Mouse (Mus musculus) adrenal gland, postnatal 4 days (tissue): ENCODE results near the gene Fgfr2. TPM values are rescaled to one million over a fixed set of nuclear protein-coding genes. Genes with fewer than 3 reads are reported as not detected.

Source experiments
- DNase-seq, 2 experiments: peaks; one replicate each; pipeline ENCODE4 v3.0.0; 2021 to 2022; ENCODE audit warnings: low spot score in 2 of 2, mixed read lengths in 2 of 2
- total RNA-seq, 2 experiments: library from RNA; stranded (reverse); gene quantifications; 2 replicates each; pipeline ENCODE4 v1.2.3; 2021

Gene Fgfr2
- total RNA-seq, 2 experiments from 2014 or later, result 205 to 210 TPM

DNA sequence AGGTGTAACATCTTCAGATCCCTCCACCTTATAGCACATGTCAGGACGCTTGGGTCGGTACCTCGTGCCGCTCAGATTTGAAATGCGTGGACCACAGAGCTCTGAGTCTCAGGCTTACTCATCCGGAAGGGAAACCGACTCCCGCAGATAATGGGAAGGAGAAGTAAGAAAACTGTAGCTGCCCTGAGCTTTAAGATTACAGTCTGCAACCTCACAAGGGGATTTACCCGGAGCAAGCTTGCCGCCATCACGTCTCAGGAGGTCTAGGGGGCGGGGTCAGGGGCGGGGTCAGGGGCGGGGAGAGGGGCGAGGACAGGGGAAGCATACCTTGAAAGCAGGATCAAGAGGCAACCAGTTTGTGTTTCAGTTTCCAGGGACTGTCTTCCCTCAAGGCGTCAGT lies 2310.7 kb downstream of the Fgfr2 start:
- no peak for DNase-seq

DNA sequence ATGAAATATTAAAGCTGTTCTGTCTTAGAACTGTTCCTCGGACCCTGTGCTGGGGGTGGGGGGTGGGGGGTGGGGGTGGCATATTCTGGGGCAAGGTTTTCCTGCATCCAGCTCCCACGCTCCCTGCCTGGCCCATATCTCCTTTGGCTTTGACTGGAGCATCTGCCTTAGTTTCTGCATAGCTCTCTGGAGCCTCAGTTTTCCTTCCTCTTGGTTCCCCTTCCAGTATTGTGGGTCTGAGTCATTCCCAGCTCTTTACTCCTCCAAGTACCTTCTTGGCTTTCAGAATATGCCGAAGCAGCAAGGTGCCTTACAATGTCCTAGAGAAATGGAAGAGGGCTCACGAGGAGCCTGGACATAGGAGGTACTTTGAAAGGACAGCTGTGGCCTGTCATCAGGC lies 2312.9 kb downstream of the Fgfr2 start:
- DNase-seq, result no peak

DNA sequence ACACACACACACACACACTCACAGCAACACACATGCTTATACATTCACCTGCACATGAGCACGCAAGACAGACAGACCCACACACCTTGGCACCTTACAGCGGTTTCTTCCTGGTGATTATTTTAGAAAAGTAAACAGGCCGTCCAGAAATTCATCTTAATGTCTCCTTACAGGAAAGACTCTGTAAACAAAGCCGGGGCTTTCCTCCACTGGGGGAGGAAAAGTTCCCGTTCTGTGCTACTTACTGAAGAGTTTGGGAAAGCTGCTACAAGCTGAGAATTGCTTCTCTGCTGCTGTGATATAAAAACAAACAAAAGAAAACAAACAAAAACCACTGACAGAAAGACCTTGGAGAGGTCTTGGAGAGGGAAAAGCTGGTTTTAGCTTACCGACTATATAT lies 2314.5 kb downstream of the Fgfr2 start:
- no peak for DNase-seq

DNA sequence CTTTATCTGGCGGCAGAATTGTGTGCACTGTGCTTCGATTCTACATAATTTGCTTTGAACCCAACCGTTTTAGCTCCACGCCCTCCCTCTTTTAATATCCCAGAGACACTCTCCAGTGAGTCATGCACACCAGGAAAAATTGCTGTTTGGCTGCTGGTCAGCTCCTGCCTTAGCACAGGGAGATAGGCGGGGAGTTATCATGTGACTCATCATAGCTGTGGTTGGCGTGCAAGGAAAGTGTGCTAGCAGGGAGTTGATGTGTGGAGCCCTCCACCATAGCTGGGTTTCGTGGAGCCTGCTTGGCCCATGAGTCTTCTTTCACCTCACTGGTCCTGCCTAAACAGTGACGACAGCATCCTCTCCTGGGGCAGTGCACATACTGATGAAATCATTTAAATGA lies 2315.4 kb downstream of the Fgfr2 start:
- no peak for DNase-seq

DNA sequence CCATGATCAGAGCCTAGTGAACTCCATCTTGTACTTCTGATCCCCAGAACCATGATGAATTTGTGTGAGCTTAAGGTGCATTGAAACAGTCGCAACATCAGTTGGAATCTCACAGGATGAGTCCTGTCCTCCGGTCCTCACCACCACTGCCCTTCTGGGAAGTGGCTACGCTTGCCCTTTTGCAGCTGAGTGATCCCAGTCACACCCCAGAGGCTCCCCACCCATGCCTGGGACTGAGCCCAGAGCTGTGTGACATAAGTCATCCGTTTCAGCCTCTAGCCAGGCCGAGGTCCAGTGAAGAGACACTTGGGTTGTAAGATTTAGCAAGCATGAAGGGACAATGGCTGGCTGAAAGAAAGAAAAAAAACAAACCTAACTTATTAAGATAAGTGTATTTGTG lies 2318.2 kb downstream of the Fgfr2 start:
- no peak for DNase-seq

DNA sequence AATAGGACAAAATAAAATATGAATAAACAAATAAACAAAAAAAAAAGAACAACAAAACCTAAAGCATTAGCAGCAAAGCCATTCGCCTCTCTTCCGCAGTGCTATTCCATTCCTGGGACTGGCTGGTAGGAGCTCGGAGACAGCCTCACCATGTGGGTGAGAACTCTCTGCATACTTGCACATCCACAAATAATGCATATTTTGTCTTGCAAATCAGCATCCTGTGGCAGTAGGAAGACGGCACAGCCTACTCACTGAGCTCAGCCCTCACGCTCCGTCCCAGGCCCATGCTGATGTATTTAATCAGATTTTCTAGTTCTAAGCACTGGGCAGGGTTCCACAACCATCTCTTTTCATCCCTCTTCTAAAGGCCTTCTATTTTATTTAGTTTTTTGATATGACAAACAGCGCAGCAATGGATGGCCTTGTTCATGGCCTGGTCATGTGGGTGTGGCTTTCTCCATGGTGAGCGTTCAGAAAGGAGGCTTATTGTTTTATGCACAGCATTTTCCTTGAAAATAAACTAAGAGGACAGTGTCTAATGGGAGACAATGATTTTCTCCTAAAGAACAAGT lies 2319.8 kb downstream of the Fgfr2 start:
- no peak for DNase-seq

DNA sequence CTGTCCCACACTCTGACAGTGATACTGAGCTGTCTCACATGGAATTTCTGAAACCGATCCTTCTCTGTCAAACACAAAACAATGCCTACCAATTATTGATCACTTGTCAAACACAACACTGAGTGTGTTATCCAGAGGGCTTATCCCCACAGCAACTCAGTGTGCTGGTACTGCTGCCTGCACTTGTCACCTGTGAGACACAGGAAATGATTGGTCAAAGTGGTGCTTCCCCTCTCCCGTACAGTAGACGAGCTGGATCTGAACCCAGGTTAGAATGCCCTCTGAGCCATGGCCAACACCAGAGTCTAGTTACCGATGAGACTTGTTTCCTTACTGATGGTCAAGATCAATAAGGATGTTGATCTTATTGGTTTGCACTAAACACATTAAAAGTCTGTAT lies 2321.3 kb downstream of the Fgfr2 start:
- DNase-seq, result no peak

DNA sequence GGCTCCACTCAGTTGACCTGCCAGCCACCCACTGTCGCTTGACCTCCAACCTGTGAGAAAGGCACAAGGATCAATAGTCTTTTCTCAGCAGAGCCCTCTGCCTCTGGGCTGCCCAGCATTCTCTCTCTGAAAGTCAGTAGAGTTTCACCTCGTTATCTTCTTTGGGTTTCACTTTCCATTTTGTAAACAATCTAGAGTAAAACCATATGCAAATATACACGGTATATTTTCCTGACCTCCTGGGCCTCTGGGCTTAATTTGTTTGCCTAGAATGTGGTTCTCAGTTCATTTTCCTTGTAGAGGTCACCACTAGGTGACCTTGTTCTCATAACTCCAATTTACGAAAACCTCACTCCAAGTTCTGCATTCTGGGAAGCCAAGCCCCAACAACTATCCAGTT lies 2322.5 kb downstream of the Fgfr2 start:
- DNase-seq, result no peak

DNA sequence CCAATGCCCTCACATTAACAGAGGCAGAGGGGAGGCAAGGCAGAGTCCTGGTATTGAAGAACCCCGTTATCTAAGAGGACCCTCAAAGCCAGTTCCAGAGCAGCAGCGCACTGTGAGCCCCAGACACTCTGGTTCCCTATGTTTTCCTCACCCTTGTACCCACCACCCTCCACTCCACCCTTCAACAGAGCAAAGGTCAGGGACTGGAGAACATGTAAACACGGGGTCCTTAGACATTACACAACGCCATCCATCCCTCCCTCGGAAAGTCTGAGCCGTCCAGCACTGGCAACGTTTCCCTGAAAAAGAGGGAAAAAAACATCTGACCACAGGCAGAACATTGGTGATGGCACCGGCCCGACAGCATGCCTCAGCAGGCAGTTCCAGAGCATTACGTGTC lies 2323.7 kb downstream of the Fgfr2 start:
- DNase-seq, result no peak

DNA sequence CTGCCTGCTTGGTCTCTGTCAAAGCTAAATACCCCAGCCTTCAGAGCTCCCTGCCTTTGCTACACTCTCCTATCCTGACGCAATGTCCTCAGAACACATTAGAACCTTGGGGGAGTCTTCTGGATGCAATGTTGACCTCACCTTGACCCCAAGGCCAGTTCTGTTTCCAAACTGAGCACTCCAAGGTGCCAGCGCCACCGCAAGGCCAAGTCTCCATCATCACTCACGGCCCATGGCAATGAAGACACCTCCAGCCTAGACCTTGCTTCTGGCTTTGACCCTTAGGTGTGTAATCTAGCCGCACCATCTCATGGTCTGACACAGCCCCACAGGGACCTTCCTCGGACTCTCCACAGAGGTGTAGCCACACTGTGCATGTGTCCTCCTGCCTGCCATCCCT lies 2325.6 kb downstream of the Fgfr2 start:
- no peak for DNase-seq

DNA sequence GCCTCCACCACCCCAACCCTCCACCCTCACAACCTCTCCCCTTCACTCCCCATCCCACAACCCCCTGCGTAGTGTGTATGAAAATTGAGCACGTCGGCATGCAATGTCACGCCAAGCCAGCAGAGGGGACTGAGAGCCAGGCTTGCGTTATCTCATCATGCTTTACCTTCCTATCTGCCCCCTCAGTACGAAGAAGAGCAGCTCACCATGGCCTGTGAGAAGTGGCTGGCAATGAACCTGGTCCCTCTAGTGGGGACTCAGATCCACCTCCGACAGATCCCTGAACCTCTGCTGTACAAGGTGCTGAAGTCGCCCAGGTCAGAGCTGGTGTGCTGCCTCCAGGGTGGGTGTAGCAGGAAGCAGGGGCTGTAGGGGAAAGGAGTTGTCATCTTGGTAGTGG lies 2326.4 kb downstream of the Fgfr2 start:
- DNase-seq, result no peak

DNA sequence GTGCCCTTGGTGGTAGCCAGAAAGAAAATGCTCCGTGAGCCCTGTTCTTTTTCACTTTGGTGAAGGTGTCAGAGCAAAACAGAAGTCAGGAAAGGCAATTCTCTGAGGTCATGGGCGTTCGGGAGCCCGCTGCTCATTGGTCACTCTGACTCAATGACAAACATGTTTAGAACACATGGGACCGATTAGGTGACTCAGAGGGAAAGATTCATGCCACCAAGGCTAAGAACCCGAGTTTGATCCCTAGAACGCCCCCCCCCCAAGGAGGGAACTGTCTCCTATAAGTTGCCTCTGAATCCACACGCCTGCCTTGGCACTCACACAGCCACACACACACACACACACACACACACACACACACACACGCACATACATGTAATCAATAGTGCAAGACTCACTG lies 2329.5 kb downstream of the Fgfr2 start:
- no peak for DNase-seq

DNA sequence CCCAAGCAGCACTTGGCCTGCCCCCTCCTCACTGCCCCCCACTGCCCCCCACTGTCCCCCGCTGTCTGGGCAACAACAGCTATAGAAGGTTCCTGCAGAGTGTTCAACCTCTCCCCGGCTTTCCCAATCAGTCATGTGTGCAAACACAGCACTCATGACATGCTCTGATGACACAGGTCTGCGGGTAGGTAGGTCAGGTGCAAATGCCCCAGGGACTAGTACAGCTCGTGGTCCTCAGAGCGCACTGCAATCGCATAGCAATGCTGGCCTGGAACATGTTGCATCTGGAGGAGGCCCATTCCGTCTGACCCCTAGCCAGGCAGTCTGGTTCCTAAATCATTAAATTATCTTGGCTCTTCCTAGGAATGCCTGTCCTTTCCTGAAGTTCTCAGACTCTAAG lies 2333.7 kb downstream of the Fgfr2 start:
- no peak for DNase-seq

DNA sequence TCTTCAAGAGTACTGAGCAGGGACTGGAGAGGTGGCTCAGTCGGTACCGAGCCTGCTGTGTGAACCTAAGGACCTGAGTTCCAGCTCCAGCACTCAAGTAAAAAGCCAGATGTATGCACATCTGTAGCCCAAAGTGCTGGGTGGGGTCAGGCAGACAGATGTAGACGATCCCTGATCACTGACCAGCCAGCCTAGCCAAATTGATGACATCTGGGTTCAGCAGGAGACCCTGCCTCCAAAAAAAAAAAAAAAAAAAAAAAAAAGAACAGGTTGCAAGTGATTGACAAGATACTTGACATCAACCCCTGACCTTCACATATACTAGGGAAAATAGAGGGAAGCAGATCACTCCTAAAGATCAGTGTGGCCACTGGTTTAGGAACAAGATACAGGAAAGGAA lies 2334.2 kb downstream of the Fgfr2 start:
- no peak for DNase-seq

DNA sequence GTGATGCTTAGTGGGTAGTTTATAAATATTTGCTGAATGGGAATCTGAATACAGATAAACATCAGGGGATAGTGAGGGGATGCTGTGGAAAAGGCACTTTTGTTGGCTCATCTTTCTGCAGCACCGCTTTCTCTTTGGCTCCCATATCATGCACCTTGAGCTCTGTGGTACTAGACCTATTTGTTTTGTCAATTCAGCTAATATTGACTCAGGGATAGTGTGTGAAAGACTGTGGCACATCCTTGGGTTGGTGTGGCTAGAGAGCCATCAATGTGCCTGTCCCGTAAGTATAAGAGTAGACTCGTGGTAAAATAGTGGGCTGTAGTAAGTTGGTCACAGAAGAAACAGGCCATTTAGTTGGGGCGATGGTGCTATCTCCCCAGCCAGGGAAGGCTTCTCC lies 2335.6 kb downstream of the Fgfr2 start:
- DNase-seq, result no peak

DNA sequence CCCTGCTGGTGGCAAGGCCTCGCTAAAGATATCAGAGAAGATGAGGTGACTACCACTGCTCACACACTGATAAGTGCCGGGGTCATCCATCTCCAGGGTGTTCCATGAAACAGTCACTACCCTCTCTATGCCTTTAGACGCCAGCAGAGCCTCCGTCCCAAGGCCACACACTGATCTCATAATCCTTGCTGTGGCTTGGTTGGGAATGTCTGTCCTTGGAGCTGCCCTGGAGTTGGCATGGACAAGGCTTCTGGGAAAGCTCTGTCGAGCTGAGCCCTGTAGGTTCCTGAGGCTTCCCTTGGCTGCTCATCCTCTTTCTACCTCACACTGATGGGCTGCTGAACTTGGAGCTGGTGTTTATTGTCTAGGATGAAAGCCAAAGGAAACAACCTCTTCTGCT lies 2336.4 kb downstream of the Fgfr2 start:
- DNase-seq, result no peak

DNA sequence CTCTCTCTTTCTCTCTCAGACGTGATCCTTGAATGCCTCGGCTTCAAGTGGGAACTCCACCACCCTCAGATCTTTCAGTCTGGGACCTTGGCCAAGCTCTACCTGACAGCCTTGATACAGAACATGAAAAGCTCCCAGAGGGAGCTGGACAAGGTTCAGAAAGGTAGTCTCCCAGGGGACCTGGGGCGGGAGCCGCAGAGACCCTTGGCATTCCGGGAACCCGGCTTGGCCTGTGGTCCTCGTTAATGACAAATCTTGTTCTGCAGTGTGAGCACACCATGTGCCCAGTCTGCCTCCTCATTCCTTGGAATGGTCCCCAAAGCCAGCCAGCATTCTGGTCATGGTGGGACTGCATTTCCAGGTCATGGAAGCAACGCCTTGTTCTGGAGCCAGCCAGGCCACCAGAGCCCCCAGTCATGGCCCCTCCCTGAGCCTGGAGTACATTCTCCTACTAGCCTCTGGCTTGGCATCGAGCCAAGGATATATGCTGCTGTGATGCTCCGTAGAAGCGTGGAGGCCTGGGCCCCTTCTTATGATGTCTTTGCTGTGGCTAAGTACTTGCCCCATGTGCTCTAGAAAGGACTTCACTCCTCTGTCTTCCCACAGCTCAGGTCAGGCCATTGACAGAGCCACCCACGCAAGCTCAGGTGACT lies 2337.1 kb downstream of the Fgfr2 start:
- no peak for DNase-seq

DNA sequence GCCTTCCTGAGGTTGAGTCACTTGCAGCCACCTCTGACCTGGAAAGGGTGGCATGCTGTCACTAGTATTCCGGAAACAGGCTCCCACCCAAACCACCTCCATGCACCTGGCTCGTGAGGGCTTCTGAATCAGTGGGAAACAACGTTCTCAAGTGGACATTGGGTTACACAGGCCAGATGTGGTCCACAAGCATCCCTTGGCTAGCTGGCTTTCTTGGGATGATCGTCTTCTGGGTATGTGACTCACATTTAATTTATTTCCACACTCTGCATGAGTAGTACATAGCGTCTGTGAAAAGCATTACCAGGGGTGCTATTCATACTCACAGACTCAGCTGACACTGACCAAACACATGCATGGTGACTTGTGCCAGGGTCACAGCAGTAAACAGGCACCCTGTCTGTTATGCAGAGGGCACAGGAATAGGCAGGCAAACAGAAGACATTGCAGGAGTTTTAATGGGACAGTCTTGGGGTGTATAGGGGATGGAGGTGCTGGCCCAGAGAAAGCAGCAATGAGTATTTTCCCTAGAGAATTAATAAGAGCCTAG lies 2340.6 kb downstream of the Fgfr2 start:
- no peak for DNase-seq

DNA sequence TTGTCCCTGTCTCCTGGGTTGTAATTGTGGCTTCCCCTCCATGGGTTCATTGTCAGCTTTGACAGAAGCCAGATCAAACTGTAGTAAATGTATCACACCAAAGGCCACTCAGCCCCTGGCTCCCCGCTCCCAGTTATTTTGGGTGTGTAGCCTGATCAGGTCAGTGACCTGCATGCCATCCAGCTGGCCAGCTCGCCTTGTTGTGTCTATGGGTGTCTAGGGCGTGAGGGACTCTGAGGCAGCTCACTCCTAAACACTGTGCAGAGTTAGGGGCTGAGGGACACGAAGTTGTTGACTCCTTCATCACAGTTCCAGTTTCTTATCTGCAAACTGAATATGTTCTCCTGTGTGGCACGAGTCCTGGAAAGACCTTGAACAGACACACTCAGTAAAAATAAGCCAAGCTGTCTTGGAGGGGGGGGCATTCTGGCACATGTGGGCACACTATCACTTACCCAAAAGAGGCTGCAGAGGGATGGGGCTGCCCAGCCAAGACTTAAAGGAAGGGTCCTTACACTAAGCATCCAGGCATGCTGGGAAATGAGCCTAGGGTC lies 2342.2 kb downstream of the Fgfr2 start:
- no peak for DNase-seq

DNA sequence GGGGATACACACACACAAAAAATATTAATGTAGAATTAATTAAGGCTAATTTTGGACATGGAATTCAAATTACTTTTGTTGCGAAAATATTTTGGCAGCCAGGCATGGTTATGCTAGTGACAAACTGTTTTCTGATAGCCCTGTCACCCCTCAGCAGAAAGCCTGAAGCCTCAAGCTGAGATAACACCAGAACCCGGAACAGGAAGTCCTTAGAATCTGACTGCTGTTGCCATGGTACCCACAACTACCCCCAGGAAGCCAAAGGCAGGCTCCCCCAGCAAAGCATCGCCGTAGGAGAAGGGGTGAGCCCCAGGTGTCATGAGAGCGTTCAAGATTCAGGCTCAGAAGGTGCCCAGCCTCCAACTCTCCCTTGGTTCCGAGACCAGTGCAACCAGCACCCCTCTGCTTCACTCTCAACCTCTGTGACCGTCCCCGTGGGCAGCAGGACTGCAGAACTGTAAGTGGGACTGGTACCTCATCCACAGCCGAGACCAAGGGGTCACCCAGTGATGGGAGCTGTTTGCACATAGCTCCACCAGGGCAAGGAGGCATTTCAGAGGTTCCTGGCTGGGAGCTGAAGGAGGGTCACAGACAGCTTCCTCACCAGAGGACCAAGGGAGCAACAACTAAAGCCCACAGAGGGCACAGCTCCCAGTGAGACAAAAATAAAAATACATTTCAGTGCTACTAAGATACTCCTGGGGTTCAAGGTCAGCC lies 2349.1 kb downstream of the Fgfr2 start, which contains the start of gene Btbd16:
Gene Btbd16, plus strand, starts transcription at position 156 of the 717 bp plus-strand sequence.
- DNase-seq, result no peak

DNA sequence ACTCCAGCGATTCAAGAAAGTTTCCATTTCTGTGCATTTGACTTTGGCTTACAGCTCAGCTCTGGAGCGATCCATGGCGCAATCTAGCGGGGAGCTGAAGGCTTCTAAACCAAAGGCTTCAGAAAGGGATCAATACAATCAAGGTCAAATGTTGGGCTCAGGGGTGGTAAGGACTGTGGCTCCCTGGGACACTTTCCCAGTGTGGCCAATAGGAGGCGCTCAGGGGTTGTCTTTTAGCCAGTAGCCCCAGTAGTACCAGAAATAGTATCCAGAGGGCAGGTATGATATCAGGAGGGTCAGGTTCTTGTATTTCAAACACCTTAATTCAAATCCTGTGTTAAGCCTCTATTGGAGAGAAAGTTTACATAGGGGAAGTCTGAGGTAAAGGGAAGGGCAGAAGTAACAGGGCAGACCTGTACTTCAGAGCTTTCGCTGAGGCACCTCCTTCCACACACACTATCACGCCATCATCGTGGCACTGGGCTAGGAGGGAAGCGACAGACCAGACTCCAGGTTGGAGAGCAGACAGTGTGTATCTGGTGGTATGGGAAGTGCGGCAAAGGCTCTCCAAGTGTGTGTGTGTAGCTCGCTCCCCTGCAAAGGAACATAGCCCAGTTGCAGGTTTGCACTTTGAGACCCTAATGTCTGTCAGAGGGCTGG lies 2349.8 kb downstream of the Fgfr2 start:
- DNase-seq, result no peak

DNA sequence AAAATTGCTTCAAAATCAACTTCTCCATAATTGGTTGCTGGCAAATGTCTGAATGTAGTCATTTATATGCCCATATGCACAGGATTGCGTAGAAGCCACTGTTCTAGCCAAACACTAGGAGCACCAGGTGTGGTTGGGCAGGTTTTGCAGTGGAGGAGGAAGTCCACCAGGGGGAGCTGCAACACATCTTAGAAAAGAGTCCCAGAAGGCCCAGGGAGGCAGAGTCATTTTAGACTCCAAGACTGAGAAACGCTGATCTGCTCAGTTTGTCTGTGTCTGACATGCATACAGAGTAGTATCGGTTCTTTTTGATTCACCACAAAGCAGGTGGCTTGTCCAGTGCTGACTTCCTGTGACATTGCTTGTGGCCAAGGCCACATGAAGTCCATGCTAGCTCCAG lies 2352.4 kb downstream of the Fgfr2 start:
- DNase-seq, result peak; percentile 37 to 59
